Mouse (Mus musculus): ENCODE results near the gene Tpra1.

Tpra1 gene

DNA sequence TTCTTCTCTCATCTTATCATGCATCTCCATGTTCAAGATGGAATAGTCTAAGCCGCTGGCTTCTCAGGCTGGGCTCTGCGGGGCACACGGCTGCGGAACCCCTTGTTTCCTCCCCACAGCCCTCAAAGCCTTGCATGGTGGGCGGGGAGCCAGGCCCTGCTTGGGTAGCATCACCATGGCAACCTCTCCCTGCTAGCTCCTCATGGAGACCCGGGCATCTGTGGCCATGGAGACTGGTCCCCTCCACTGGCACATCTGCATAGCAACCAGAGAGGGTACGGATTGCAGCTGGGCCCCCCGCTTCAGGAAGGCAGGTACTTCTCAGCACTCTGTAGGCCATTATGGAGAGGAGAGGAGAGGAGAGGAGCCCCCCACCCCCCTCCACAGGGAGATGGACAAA, 40.5 kb downstream of the Tpra1 start:
- in situ Hi-C loops (cut with MboI, MseI) = no loop called here

DNA sequence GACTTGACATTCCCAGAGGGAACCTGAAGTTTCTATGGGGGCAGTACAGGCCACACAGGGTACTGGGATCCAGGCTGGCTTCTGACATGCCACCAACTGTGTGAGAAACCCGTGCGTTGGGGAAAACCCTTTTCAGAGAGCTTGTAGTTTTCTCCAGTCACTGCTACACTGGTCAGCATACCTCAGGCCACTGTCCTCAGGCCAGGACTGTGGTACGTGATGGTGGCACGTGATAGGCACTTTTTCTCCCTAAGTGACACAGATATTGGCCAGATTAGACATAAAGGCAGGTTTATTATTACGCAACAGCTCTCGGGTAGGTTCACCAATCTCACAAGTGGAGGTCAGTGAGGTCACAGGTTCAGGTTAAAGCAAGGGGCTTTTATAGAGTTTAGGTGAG, 41.6 kb downstream of the Tpra1 start:
- in situ Hi-C loops (cut with MboI, MseI) = no loop called here

- in situ Hi-C loops (cut with MboI, MseI) = no loop called here
Measured at GRCm38 (mm10) chr6:88946442-88946841, 44.4 kb downstream of the Tpra1 start.

DNA sequence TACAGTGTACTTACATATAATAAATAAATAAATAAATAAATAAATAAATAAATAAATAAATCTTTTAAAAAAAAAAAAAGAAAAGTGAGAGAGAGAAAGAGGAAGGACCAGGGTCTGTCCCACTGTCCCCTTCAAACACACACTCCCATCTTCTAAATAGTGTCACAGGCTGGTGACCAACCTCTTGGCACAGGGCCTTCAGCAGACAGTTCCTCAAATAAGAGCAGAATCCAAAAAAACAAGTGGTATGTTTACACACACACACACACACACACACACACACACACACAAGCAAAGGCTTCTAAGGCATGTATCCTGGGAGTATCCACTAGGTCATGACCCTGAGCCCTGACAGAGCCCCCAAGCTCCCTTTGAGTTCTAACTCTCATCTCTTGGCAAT, 45.7 kb downstream of the Tpra1 start:
- in situ Hi-C loops (cut with MboI, MseI) = no loop called here

DNA sequence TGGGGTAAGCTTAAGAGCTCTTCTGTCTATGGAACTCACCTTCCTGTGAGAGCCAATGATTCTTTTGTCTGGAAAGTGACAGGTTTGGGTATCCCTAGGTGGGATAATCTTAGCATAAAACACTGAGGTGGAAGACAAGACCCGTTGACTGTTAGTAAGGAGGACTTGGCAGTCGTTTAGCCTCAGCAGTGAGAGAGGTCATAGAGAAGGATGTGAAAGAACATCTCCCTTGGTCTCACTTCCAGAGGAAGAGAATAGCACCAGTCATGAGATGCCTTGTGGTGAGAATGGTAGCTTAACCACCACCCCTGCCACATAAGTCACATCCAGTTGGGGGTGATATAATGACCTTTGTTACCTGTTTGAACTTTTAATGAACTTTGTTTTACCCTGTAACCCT, 54.7 kb downstream of the Tpra1 start:
- in situ Hi-C loops (cut with MboI, MseI) = loop anchor here in 1 of 2 experiments (10.0 kb wide), 1 partner anchor 692 kb away; no protein-coding TSS in a partner anchor

- in situ Hi-C loops (cut with MboI, MseI) = loop anchor here in 1 of 2 experiments (10.0 kb wide), 1 partner anchor 693 kb away; no protein-coding TSS in a partner anchor
Measured at GRCm38 (mm10) chr6:88957313-88957712, 55.3 kb downstream of the Tpra1 start.

DNA sequence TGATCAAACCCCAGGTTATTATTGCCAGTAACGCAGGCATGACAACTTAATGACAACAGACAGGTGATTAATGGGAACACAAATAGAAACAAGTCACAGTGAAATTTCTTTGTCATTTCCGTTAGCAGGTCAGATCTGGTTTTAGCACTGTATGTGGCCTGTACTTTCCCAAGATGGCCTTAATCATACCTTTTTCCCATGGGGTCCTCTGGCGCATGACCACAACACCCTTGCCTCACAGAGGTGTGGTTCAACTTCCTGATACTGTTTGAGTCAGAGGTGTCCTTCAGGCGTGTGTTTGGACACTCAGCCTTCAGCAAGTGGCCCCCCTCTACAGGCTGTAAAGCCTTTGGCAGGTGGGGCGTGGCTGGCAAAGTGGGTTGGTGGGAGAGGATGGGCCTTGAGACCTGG, 55.8 kb downstream of the Tpra1 start:
- in situ Hi-C loops (cut with MboI, MseI) = loop anchor here in 1 of 2 experiments (10.0 kb wide), 1 partner anchor 693 kb away; no protein-coding TSS in a partner anchor

DNA sequence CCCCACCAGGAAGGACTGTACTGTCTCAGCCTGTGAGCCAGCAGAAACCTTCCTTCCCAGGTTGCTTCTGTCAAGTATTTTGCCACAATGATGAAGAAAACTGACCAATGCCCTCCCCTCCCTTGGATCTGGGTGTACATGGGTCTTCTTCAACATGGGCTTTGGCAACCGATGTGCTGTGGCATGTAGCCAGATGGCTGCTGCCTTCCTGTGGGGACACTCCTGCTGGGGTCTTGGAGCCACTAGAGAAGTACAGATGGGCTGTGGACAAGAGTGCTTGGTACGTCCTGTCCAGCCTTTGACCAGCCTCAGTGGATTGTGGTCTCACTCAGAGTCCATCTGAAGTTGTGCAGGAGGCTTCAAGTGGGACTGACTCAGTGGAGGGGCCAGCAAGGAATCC, 56.3 kb downstream of the Tpra1 start:
- in situ Hi-C loops (cut with MboI, MseI) = loop anchor here in 1 of 2 experiments (10.0 kb wide), 1 partner anchor 694 kb away; no protein-coding TSS in a partner anchor

GRCm38 (mm10) chr6:88959834-88960233, 57.8 kb downstream of the Tpra1 start:
- in situ Hi-C loops (cut with MboI, MseI) = loop anchor here in 1 of 2 experiments (10.0 kb wide), 1 partner anchor 695 kb away; no protein-coding TSS in a partner anchor

GRCm38 (mm10) chr6:88960941-88961340, 58.9 kb downstream of the Tpra1 start:
- in situ Hi-C loops (cut with MboI, MseI) = no loop called here
